Mouse (Mus musculus): ENCODE measurements around the gene Hsdl1.

DNA sequence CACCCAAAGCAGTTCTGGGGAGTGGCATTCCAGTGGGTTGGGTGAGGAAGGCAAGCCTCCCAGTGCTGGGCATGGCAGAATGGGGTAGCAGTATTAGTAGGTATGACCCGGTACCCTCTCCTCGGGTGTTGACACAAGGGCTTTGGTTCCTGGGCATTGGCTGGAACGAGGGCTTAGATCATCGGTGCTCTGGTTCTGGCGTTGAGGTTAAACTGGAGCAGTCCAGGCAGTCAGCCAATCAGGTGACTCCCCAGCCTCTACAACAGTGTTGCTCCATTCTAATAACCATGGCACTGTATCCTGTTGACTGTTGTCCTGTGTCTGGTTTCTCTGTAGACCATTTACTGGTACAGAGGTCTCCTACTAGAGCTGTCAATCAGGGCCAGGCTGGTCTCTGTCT lies 42.6 kb upstream of the Hsdl1 start:
- TF ChIP-seq POLR2A (IDR thresholded peaks at IDR 0.05; ENCODE audit: borderline replicate concordance, control insufficient read depth, low read depth, low read length) (no peak), CTCF (IDR thresholded peaks at IDR 0.05; ENCODE audit: control insufficient read depth, insufficient read depth, low read length) (no peak)

Measured in bone marrow, adult 2 months (tissue).